Mouse (Mus musculus): ENCODE measurements around the gene Emilin1.

The Emilin1 gene

GRCm38 (mm10) chr5:30959198-30959854 lies 46.1 kb downstream of the Emilin1 start:
- CTCF ChIA-PET = interaction anchor here (0.6 to 0.8 kb wide), 2 partner anchors 9 to 37 kb away, joined by 3 read pairs; no protein-coding TSS in a partner anchor

GRCm38 (mm10) chr5:30959966-30960501 lies 46.8 kb downstream of the Emilin1 start, which contains the start of gene Preb:
Preb (minus strand) TSS chr5:30960361.
- CTCF ChIA-PET = interaction anchor here (0.5 to 0.8 kb wide), 3 partner anchors 16 to 39 kb away, joined by 3 to 4 read pairs (median 3); partner anchors contain the start of gene Khk

GRCm38 (mm10) chr5:30960814-30961213 lies 47.6 kb downstream of the Emilin1 start:
- CTCF ChIA-PET = interaction anchor here (0.8 kb wide), 1 partner anchor 11 kb away, joined by 4 read pairs; no protein-coding TSS in a partner anchor

GRCm38 (mm10) chr5:30961545-30962505 lies 48.6 kb downstream of the Emilin1 start:
- CTCF ChIA-PET = no interaction called here

- CTCF ChIA-PET = no interaction called here
Observed at GRCm38 (mm10) chr5:30963916-30964315, 50.7 kb downstream of the Emilin1 start.

- CTCF ChIA-PET = no interaction called here
Observed at GRCm38 (mm10) chr5:30966189-30966588, 53.0 kb downstream of the Emilin1 start.

- CTCF ChIA-PET = no interaction called here
Observed at GRCm38 (mm10) chr5:30968416-30968815, 55.2 kb downstream of the Emilin1 start, which contains the start of gene Tcf23. Tcf23 (plus strand) TSS chr5:30968662.

- CTCF ChIA-PET = interaction anchor here (0.6 kb wide), 1 partner anchor 164 kb away, joined by 5 read pairs; no protein-coding TSS in a partner anchor
Observed at GRCm38 (mm10) chr5:30969440-30969839, 56.2 kb downstream of the Emilin1 start.
